Mouse (Mus musculus): ENCODE measurements around the gene Pogz.

Pogz gene

GRCm38 (mm10) chr3:94837183-94837890, at the start of gene Pogz:
Gene Pogz (plus strand): TSS chr3:94837567.
- peak; percentile 99 for DNase-seq (ENCODE audit: low read depth, low spot score)

GRCm38 (mm10) chr3:94789071-94789470, 48.3 kb upstream of the Pogz start:
- no peak for DNase-seq (ENCODE audit: low read depth, low spot score)

GRCm38 (mm10) chr3:94789516-94789915, 47.9 kb upstream of the Pogz start:
- no peak for DNase-seq (ENCODE audit: low read depth, low spot score)

- DNase-seq (ENCODE audit: low read depth, low spot score): no peak
These were observed 45.1 kb upstream of the Pogz start for GRCm38 (mm10) chr3:94792258-94792657.

- no peak for DNase-seq (ENCODE audit: low read depth, low spot score)
These were observed 43.7 kb upstream of the Pogz start for GRCm38 (mm10) chr3:94793672-94794071.

- no peak for DNase-seq (ENCODE audit: low read depth, low spot score)
These were observed 43.0 kb upstream of the Pogz start for GRCm38 (mm10) chr3:94794359-94794758.

GRCm38 (mm10) chr3:94795596-94796140, 41.7 kb upstream of the Pogz start:
- DNase-seq (ENCODE audit: low read depth, low spot score): no peak

GRCm38 (mm10) chr3:94796181-94796580, 41.2 kb upstream of the Pogz start:
- no peak for DNase-seq (ENCODE audit: low read depth, low spot score)

- DNase-seq (ENCODE audit: low read depth, low spot score): peak; percentile 42
These were observed 33.2 kb upstream of the Pogz start for GRCm38 (mm10) chr3:94804146-94804545.

GRCm38 (mm10) chr3:94804976-94805375, 32.4 kb upstream of the Pogz start:
- no peak for DNase-seq (ENCODE audit: low read depth, low spot score)

GRCm38 (mm10) chr3:94808296-94808695, 29.1 kb upstream of the Pogz start:
- peak; percentile 40 for DNase-seq (ENCODE audit: low read depth, low spot score)

GRCm38 (mm10) chr3:94811628-94812027, 25.7 kb upstream of the Pogz start:
- DNase-seq (ENCODE audit: low read depth, low spot score): no peak

- DNase-seq (ENCODE audit: low read depth, low spot score): no peak
These were observed 23.7 kb upstream of the Pogz start for GRCm38 (mm10) chr3:94813651-94814050.

- no peak for DNase-seq (ENCODE audit: low read depth, low spot score)
These were observed 23.3 kb upstream of the Pogz start for GRCm38 (mm10) chr3:94814063-94814462.

GRCm38 (mm10) chr3:94814663-94815062, 22.7 kb upstream of the Pogz start:
- DNase-seq (ENCODE audit: low read depth, low spot score): no peak

GRCm38 (mm10) chr3:94815603-94816002, 21.8 kb upstream of the Pogz start:
- DNase-seq (ENCODE audit: low read depth, low spot score): no peak

GRCm38 (mm10) chr3:94817731-94818130, 19.6 kb upstream of the Pogz start:
- no peak for DNase-seq (ENCODE audit: low read depth, low spot score)

- DNase-seq (ENCODE audit: low read depth, low spot score): no peak
These were observed 17.6 kb upstream of the Pogz start for GRCm38 (mm10) chr3:94819452-94820425.

GRCm38 (mm10) chr3:94821008-94821638, 16.2 kb upstream of the Pogz start:
- DNase-seq (ENCODE audit: low read depth, low spot score): no peak

GRCm38 (mm10) chr3:94822082-94822481, 15.3 kb upstream of the Pogz start:
- DNase-seq (ENCODE audit: low read depth, low spot score): no peak

GRCm38 (mm10) chr3:94824110-94824509, 13.3 kb upstream of the Pogz start:
- DNase-seq (ENCODE audit: low read depth, low spot score): no peak

- no peak for DNase-seq (ENCODE audit: low read depth, low spot score)
These were observed 5.3 kb upstream of the Pogz start for GRCm38 (mm10) chr3:94832100-94832499.
